Mouse (Mus musculus) effector memory CD4-positive, alpha-beta T cell, adult 5 months (primary cell): ENCODE measurements around the gene Dus4l. TPM values are rescaled to one million over a fixed set of nuclear protein-coding genes. Genes with fewer than 3 reads are reported as not detected.

Experiments used
- polyA plus RNA-seq: library from polyadenylated mRNA; unstranded; fragments of 100-300 nt; shearing (Covaris generic); gene quantifications from one replicate; pipeline ENCODE4 v1.2.1, GENCODE M21; 2017

Gene Dus4l
- 8.9 TPM for polyA plus RNA-seq

GRCm38 (mm10) chr12:31654197-31654964 is at the start of gene Dus4l, which contains the start of gene Cog5:
TSS of gene Dus4l (minus strand) at chr12:31654826.
TSS of gene Cog5 (plus strand) at chr12:31654869.

GRCm38 (mm10) chr12:31634343-31635239 is 20.0 kb downstream of the Dus4l start, which contains the start of gene Bcap29:
TSS of gene Bcap29 (minus strand) at chr12:31634658.

Other genes starting within 250 kb of the Dus4l start
- 34.7 TPM for gene Cbll1, start 155.2 kb downstream of the Dus4l start, polyA plus RNA-seq
- 0.16 TPM for gene Slc26a4, start 94.9 kb downstream of the Dus4l start, polyA plus RNA-seq
- 39.3 TPM for gene Bcap29, start 20.2 kb downstream of the Dus4l start, polyA plus RNA-seq
- gene Cog5, start within 50 bp of the Dus4l start, polyA plus RNA-seq = 42.7 TPM
- 0.47 TPM for gene Gpr22, start 59.1 kb upstream of the Dus4l start, polyA plus RNA-seq